Mouse (Mus musculus): Measurements from ENCODE around the gene BC052040.

- TF ChIP-seq CTCF (IDR thresholded peaks at IDR 0.05) (no peak), POLR2A (IDR thresholded peaks at IDR 0.05; ENCODE audit: insufficient read depth, low read depth, low read length) (no peak)
Measured at GRCm38 (mm10) chr2:115726806-115727205, 145.3 kb downstream of the BC052040 start.

All from heart, adult 2 months (tissue).